Mouse (Mus musculus): ENCODE measurements around the gene Ncor2. TPM values are rescaled to one million over a fixed set of nuclear protein-coding genes. Genes with fewer than 3 reads are reported as not detected.

Gene Ncor2
- polyA plus RNA-seq, 1 experiment from 2014 or later, result 19.8 TPM

DNA sequence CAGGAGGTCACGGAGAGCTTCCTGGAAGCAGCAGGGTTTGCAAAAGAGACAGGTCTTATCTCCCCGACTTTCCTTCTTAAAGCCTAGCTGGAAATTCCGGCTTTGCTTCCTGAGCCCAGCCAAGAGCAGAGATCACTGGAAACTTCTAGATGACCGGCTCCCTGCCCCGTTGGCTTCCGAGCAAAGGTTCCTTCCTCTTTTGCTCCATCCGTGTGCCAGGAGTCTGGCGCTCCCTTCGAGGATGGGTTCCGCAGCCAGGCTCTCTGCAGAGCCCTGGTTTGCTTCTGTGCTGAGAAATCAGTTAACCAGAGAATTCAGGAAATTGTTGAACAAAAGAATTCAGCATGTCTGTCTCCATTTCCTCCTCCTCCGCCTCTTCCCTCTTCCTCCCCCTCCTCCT is 186.1 kb downstream of the Ncor2 start:
- no peak for DNase-seq (ENCODE audit: low spot score)

DNA sequence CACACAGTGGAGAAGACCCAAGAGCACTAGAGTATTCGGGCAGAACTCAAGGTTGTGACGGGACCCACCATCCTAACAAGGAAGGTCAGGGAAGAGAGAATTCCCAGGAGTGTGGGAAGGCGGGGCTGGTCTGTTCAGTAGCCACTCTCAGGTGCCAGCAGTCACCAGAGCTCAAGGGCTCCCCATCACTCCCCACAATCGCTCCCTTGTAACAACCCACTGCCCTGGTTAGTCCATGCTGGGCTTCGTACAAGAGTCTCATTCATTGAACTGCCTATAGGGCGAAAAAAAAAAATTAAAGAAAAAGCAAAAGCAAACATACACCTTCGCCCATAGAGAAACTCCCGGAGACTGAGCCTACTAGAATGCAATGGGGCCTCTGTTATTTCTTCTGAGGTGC is 186.7 kb downstream of the Ncor2 start:
- no peak for DNase-seq (ENCODE audit: low spot score)

DNA sequence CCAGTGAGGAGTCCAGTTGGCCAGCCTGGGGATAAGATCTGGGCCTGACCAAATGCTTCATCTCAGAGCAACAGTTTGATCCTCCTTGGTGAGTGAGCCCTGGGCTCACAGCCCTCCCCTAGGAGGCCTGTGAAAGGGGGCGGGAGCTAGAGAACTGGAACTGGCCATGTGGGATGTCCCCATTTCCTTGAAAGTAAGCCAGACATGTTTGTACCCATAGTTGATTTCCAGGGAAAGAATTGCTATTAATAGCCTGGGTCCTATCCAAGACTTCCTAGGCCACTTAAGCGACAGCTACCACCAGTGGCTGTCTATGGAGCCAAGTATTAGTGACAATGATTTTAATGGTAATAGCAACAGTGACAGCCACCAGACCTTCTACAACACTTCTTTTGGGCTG is 189.3 kb downstream of the Ncor2 start:
- no peak for DNase-seq (ENCODE audit: low spot score)

DNA sequence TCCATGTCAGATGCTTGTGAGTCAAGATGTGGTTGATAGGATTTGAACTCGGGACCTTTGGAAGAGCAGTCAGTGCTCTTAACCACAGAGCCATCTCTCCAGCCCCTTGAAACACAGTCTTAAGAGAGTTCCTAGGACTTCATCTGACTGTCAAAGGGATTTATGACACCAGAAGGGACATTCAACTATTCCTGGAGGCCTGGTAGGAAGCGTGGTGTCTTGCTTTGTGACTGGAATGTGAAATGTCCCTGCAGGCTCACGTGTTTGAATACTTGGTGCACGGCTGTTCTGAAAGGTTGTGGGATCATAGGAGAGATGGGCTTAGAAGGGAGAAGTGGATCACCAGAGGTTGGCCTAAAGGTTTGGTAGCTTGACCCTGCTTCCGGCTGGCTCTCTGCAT is 192.4 kb downstream of the Ncor2 start:
- DNase-seq (ENCODE audit: low spot score), result no peak

DNA sequence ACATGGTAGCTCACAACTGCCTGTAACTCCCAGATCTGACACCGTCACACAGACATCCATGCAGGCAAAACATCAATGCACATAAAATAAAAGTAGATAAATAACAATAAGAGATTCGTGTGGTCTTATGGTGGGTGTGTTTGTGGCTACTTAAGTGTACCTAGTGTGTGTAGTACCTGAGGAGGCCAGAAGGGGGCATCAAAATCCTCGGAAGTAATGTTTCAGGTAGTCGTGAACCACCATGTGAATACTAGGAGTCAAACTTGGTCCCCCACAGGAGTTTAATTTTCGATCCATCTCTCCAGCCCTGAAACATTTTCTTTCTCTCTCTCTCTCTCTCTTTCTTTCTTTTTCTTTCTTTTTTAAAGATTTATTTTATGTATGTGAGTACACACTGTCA is 192.8 kb downstream of the Ncor2 start:
- peak; percentile 14 for DNase-seq (ENCODE audit: low spot score)

DNA sequence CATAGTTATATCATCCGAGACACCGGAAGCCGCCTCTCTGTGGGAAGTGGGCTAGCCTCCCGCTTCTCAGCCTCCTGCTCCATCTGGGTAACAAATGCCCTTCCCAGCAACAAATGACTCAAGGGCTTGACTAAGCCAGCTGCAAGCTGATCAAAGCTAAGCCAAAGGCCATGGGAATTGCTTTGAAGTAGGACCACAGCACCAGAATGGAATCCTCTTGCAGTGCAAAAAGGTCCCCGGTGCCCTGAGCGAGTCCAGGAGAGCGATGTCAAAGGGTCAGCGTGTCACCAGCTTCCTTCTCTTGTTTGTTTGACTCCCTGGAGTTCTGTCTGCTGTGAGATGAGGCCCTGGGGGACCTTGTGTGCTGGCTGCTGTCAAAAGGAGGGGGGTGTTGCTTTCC is 209.2 kb downstream of the Ncor2 start:
- no peak for DNase-seq (ENCODE audit: low spot score)

Other genes starting within 250 kb of the Ncor2 start
- gene Rflna, start 176.0 kb downstream of the Ncor2 start, polyA plus RNA-seq (2015; fragmentation: Nextera tagmentation; extraction: Ambion mirVana), result 0.51 and 0.61 TPM in 2 replicates
- gene Scarb1, start 161.9 kb upstream of the Ncor2 start, polyA plus RNA-seq (2015; fragmentation: Nextera tagmentation; extraction: Ambion mirVana), result 36.7 and 37.9 TPM in 2 replicates
- gene Gm10382, start 210.1 kb upstream of the Ncor2 start, polyA plus RNA-seq (2015; fragmentation: Nextera tagmentation; extraction: Ambion mirVana), result 0.44 and 0.74 TPM in 2 replicates
- 532 and 603 TPM in 2 replicates for gene Ubc, start 211.0 kb upstream of the Ncor2 start, polyA plus RNA-seq (2015; fragmentation: Nextera tagmentation; extraction: Ambion mirVana)